Mouse (Mus musculus) kidney, postnatal 10 days (tissue): ENCODE measurements around the gene 4931429L15Rik.

Experiments
- DNase-seq: peaks from one replicate; pipeline ENCODE4 v3.0.0; 2021; ENCODE audit warnings: mixed read lengths

4931429L15Rik gene

GRCm38 (mm10) chr9:46257546-46257945 lies 62.2 kb downstream of the 4931429L15Rik start:
- no peak for DNase-seq

- no peak for DNase-seq
Observed at GRCm38 (mm10) chr9:46256658-46257385, 63.0 kb downstream of the 4931429L15Rik start.

DNA sequence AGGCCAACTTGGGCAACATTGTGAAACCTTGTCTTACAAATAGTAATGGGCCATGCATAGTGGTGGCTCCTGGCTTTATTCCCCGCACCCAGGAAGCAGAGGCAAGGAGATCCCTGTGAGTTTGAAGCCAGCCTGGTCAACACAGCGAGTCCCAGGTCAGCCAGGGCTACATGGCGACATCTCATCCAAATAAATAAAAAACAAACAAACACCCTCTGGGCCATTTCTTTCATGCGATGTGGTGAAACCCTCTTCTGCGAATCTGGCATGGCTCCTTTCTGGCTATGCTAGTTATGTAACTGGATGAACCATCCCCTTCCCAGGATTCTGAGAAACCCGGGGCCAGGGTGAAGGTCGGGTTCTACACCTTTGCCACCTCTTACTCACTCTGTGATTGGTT lies 63.6 kb downstream of the 4931429L15Rik start:
- DNase-seq, result no peak
